Comparison of ENCODE assay signal across 10 mouse cellular contexts in the genomic region with DNA sequence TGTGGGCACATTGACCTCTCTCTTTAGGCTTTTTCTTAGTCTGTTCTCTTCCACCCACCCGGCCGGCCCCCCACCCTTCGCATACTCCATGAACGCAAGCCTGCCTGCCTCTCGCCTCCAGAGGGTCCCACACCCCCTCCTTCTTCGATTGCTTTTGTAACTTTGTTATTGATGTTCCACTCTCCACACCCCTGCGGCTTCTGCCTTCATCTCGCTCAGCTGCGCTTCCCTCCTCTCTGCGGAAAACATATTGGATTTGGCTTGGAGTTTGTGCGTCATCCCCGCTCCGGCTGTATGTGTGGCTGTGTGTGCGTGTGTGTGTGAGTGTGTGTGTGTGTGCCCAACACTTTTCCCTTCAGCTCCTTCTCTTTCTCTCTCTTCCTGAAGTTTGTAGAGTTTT. TPM values are rescaled to one million over a fixed set of nuclear protein-coding genes. Genes with fewer than 3 reads are reported as not detected.
A peak's percentile ranks its signal among the peaks of the same experiment; 100 is the strongest.
DNase-seq lines count a peak whose midpoint lies in the region; ATAC-seq lines count a peak whose summit lies in the region.
"Had no signal": no experiment of that assay in that cellular context is flagged by ENCODE, and none has a peak within 500 bp of the region (broad histone marks: within the 10 kb centered on the region; RNA-seq: fewer than 3 reads in every experiment).

No protein-coding gene starts in this region.

- H3K9me3 ChIP-seq in heart, embryonic 16.5 days (replicated peaks; ENCODE audit: control insufficient read depth, low read length), result no peaks in the 10 kb centered on the region
- H3K9me3 ChIP-seq in embryonic facial prominence, embryonic 12.5 days, result no peaks in the 10 kb centered on the region
- no peaks in the 10 kb centered on the region for H3K9me3 ChIP-seq in midbrain, embryonic 14.5 days (ENCODE audit: control insufficient read depth, low read length)

- peaks cover 22% of the 10 kb centered on the region for H3K27me3 ChIP-seq in heart, embryonic 16.5 days (ENCODE audit: control insufficient read depth, insufficient read depth, low read length)
- no peaks in the 10 kb centered on the region for H3K27me3 ChIP-seq in embryonic facial prominence, embryonic 12.5 days
- no peaks in the 10 kb centered on the region for H3K27me3 ChIP-seq in midbrain, embryonic 14.5 days (ENCODE audit: control insufficient read depth, insufficient read depth, low read length)

- H3K36me3 ChIP-seq in heart, embryonic 16.5 days (ENCODE audit: control insufficient read depth, insufficient read depth), result no peaks in the 10 kb centered on the region
- H3K36me3 ChIP-seq in embryonic facial prominence, embryonic 12.5 days, result no peaks in the 10 kb centered on the region
- no peaks in the 10 kb centered on the region for H3K36me3 ChIP-seq in midbrain, embryonic 14.5 days (ENCODE audit: control insufficient read depth, insufficient read depth, low read length)

- peak overlapping the region; percentile 13; the same call in 1 of the 2 replicates for H3K4me2 ChIP-seq in heart, embryonic 16.5 days (ENCODE audit: low read depth, low read length)
- 0 out of 2 replicates have a peak overlapping the region, but pooled peaks have one; percentile 5 for H3K4me2 ChIP-seq in embryonic facial prominence, embryonic 12.5 days (replicated peaks)
- H3K4me2 ChIP-seq in midbrain, embryonic 14.5 days (ENCODE audit: low read length), result peak overlapping the region; percentile 27

- no peak for DNase-seq in heart, adult 9 months (ENCODE audit: low spot score in 2 of 2)
- peak; percentile 66 to 84 for DNase-seq in layer of hippocampus, adult 18-20 months (ENCODE audit: low spot score in 2 of 2)
- peak; percentile 77 for DNase-seq in midbrain, embryonic 14.5 days
- no peak for DNase-seq in ovary, postnatal 14 days (ENCODE audit: low spot score)
- DNase-seq in thymus, postnatal 25 days, result no peak

- H3K9ac ChIP-seq in heart, embryonic 16.5 days (ENCODE audit: low read length), result no peak overlapping the region
- H3K9ac ChIP-seq in embryonic facial prominence, embryonic 12.5 days, result no peak overlapping the region
- H3K9ac ChIP-seq in midbrain, embryonic 14.5 days (replicated peaks; ENCODE audit: low read length), result no peak overlapping the region

- ATAC-seq in heart, embryonic 16.5 days (replicated peaks; ENCODE audit: extremely low read depth, insufficient read depth, low FRiP score), result no peak
- no peak for ATAC-seq in embryonic facial prominence, embryonic 12.5 days (ENCODE audit: insufficient number of reproducible peaks, insufficient read depth, low FRiP score, low TSS enrichment)
- ATAC-seq in midbrain, embryonic 14.5 days (ENCODE audit: low FRiP score, low TSS enrichment), result no peak; the same call in 1 of the 2 replicates
- ATAC-seq in activated CD4-positive, CD25-positive, alpha-beta regulatory T cell, adult 4 months, result no peak

- no peak overlapping the region for H3K4me3 ChIP-seq in heart, embryonic 16.5 days (ENCODE audit: low read length)
- H3K4me3 ChIP-seq in embryonic facial prominence, embryonic 12.5 days, result no peak overlapping the region
- no peak overlapping the region for H3K4me3 ChIP-seq in midbrain, embryonic 14.5 days (replicated peaks; ENCODE audit: low read depth, low read length)
- H3K4me3 ChIP-seq: erythroblast, embryonic 14.5 days; myocyte had no signal

- no peak overlapping the region for H3K27ac ChIP-seq in heart, embryonic 16.5 days (ENCODE audit: low read length)
- peak overlapping the region; percentile 54; the same call in 1 of the 2 replicates for H3K27ac ChIP-seq in embryonic facial prominence, embryonic 12.5 days
- peak overlapping the region; percentile 62 for H3K27ac ChIP-seq in midbrain, embryonic 14.5 days (replicated peaks; ENCODE audit: low read depth, low read length)

- 28% methylated on average over 14 of the region's 14 CpGs for WGBS in heart, embryonic 16.5 days
- 34% methylated on average over 14 of the region's 14 CpGs for WGBS in embryonic facial prominence, embryonic 12.5 days
- 24% methylated on average over 14 of the region's 14 CpGs for WGBS in midbrain, embryonic 14.5 days

- H3K4me1 ChIP-seq in heart, embryonic 16.5 days (ENCODE audit: control insufficient read depth, insufficient read depth, low read length), result 0 out of 2 replicates have a peak, but pooled peaks cover 2% of the 10 kb centered on the region
- H3K4me1 ChIP-seq in embryonic facial prominence, embryonic 12.5 days, result peaks cover 38% of the 10 kb centered on the region
- peaks cover 20% of the 10 kb centered on the region for H3K4me1 ChIP-seq in midbrain, embryonic 14.5 days (ENCODE audit: control insufficient read depth, insufficient read depth, low read length)

RNA-seq across cellular contexts. Expression of a gene that starts 53.1 kb away (rescaled TPM):
- polyA plus RNA-seq in heart, embryonic 16.5 days (2015; fragmentation: Nextera tagmentation; extraction: Ambion mirVana), result 41.5 and 80.2 TPM in 2 replicates
- polyA plus RNA-seq in embryonic facial prominence, embryonic 12.5 days (2016; fragmentation: Nextera tagmentation; extraction: Ambion mirVana), result 1,910 and 2,445 TPM in 2 replicates
- total RNA-seq in layer of hippocampus, adult 18-20 months (2021), result 100 to 1,000 TPM; 481 to 624 TPM
- 7,465 and 9,945 TPM in 2 replicates for polyA plus RNA-seq in midbrain, embryonic 14.5 days (2014; fragmentation: Nextera tagmentation; extraction: Ambion mirVana)
- under 1 TPM in 1 of 2 experiments, not detected in 1; 0.56 TPM for polyA plus RNA-seq in activated CD4-positive, CD25-positive, alpha-beta regulatory T cell, adult 4 months (2017; shearing (Covaris generic))

Comparison
In these comparisons a context has a peak if more than half of its experiments do, and no peak if none do; other contexts are left out.
1. DNase-seq: peak in layer of hippocampus, adult 18-20 months (2 of 2) and midbrain, embryonic 14.5 days (single experiment); none in heart, adult 9 months (0 of 2), ovary, postnatal 14 days (single experiment) and thymus, postnatal 25 days (single experiment).
2. RNA of a gene that starts 53.1 kb away (polyA plus RNA-seq): 7,465 to 9,945 TPM in midbrain, embryonic 14.5 days and 1,910 to 2,445 TPM in embryonic facial prominence, embryonic 12.5 days; 41.5 to 80.2 TPM in heart, embryonic 16.5 days and 0.56 TPM in activated CD4-positive, CD25-positive, alpha-beta regulatory T cell, adult 4 months; every median in the first group is over 10 times any median in the second.
3. Peak in every context shown above with its lines, with median percentiles within 50 percentile points of each other: H3K4me2 ChIP-seq.